Mouse (Mus musculus): ENCODE measurements at regions not wholly inside any gene's neighbourhood (a gene's known extent, or its start where the extent isn't known, plus 50 kb on each side); places are given as distances from the start of the nearest gene placed in this dataset.

DNA sequence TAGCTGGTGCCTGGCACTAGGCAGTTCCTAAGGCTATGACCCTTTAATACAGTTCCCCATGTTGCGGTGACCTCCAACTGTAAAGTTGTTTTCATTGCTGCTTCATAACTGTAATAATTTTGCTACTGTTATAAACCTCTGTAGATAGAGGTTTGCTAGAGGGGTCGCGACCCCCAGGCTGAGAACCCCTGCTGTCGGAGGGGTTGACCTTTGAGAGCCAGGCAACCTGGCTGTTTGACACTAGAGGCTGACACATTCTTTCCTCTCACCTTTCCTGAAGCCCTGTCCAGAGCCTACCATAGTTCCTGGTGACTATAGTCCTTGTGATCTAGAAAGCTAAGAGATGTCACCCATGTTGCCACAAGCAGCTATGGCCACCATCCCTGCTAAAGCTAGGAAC, 272.9 kb downstream of the Matn1 start:
- Histone ChIP-seq H3K4me3 (ENCODE audit: insufficient read depth, low read length) (no peak overlapping the region), H3K27ac (ENCODE audit: insufficient read depth, low read length) (no peak overlapping the region), H3K4me1 (ENCODE audit: control insufficient read depth, insufficient read depth, low read length) (no peaks in the 10 kb centered on the region)
- no peak for TF ChIP-seq POLR2A (IDR thresholded peaks at IDR 0.05; ENCODE audit: low read depth, low read length)
- no peak for TF ChIP-seq CTCF (IDR thresholded peaks at IDR 0.05; ENCODE audit: borderline replicate concordance, insufficient read depth, low read length)

DNA sequence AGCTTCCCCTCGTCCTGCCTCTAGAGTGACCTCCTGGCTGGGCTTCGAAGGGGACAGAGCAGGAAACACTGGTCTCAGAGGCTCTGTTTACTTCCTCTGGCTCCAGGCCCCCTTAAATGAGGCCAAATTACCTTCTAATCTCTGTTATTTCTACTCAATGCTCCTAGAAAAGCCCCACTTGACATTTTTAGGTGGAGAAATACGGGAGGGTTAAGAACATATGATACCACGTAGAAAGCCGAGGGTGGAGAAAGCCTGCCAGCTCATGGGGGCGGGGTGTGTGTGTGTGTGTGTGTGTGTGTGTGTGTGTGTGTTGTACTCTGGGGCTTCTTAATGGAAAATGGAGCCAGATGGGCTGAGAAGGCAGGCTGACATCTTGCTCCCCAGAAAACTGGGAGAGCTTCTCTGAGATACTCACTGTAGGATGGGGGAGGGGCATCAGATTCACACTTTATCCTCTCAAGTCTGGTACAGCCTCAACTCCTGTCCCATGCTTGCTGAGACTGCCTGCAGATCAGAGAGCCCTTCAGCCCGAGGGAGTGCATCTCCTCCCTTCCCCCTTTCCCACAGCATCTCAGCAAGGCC, 273.5 kb downstream of the Matn1 start:
- Histone ChIP-seq H3K4me1 (ENCODE audit: control insufficient read depth, insufficient read depth, low read length) (no peaks in the 10 kb centered on the region), H3K4me3 (ENCODE audit: insufficient read depth, low read length) (no peak overlapping the region), H3K27ac (ENCODE audit: insufficient read depth, low read length) (no peak overlapping the region)
- no peak for TF ChIP-seq POLR2A (IDR thresholded peaks at IDR 0.05; ENCODE audit: low read depth, low read length)
- no peak for TF ChIP-seq CTCF (IDR thresholded peaks at IDR 0.05; ENCODE audit: borderline replicate concordance, insufficient read depth, low read length)

DNA sequence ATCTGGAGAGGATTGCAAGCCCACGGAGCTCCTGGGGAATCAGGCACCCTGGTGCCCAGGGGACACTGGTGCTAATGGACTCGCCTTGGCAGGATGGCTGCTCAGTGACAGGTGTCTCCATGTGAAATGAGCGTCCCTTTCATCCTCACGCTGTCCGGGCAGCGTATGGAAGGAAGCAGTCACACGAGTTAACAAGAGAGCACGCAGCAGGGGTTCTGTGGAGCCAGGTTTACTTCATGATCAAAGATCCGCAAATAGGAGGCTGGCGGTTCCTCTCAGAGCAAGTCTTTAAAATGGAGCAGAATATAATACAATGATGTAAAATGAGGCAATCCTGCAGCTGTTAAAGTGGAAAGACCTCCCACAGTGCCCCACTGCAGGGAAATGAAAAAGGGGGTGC, 276.8 kb downstream of the Matn1 start:
- no peak for TF ChIP-seq POLR2A (IDR thresholded peaks at IDR 0.05; ENCODE audit: low read depth, low read length)
- no peak for TF ChIP-seq CTCF (IDR thresholded peaks at IDR 0.05; ENCODE audit: borderline replicate concordance, insufficient read depth, low read length)

DNA sequence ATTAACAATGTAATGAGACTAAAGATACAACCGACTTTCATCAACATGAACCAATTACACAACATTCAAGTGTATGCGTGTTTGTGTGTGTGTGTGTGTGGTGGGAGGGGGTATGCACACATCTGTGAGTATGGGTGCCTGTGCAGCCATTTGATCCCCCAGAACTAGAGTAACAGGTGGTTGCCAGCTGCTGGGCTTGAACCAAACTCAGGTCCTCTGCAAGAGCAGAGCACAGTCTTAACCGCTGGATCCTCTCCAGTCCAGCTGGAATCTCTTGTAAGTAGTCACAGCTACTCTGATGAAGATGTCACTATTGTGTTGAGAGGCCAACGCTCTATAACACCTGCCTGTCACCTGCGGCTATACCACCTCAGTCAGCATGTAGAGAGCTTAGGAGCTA, 286.2 kb downstream of the Matn1 start:
- H3K4me3 ChIP-seq (ENCODE audit: insufficient read depth, low read length) = no peak overlapping the region
- no peaks in the 10 kb centered on the region for H3K4me1 ChIP-seq (ENCODE audit: control insufficient read depth, insufficient read depth, low read length)
- no peak overlapping the region for H3K27ac ChIP-seq (ENCODE audit: insufficient read depth, low read length)
- TF ChIP-seq POLR2A (IDR thresholded peaks at IDR 0.05; ENCODE audit: low read depth, low read length) (no peak), CTCF (IDR thresholded peaks at IDR 0.05; ENCODE audit: borderline replicate concordance, insufficient read depth, low read length) (no peak)

More for the DNA sequence above, 276.8 kb downstream of the Matn1 start:
- no peak overlapping the region for H3K27ac ChIP-seq (ENCODE audit: insufficient read depth, low read length)
- H3K4me3 ChIP-seq (ENCODE audit: insufficient read depth, low read length) = no peak overlapping the region
- no peaks in the 10 kb centered on the region for H3K4me1 ChIP-seq (ENCODE audit: control insufficient read depth, insufficient read depth, low read length)

DNA sequence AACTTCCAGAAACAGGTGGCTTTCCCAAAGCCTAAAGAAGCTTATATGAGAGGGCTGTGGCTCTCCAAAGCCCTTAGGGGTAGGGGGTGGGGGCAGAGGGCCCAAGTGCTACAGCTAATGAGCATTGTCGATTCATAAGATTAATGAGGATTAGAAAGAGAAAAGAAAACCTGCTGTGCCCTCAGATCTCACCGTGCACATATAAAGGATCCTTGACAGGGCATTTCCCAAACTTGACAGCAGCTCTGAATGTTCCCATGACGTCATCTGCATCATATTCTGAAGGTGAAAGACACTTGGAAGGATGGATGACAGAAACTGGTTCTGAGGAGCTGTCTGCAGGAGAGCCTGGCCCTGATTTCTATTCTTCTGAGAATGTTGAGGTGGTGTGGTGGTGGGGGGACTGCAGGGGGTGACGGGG, 292.4 kb downstream of the Matn1 start:
- TF ChIP-seq CTCF (IDR thresholded peaks at IDR 0.05; ENCODE audit: borderline replicate concordance, insufficient read depth, low read length) (no peak), POLR2A (IDR thresholded peaks at IDR 0.05; ENCODE audit: low read depth, low read length) (no peak)
- H3K4me3 ChIP-seq (ENCODE audit: insufficient read depth, low read length) = no peak overlapping the region
- H3K4me1 ChIP-seq (ENCODE audit: control insufficient read depth, insufficient read depth, low read length) = no peaks in the 10 kb centered on the region
- no peak overlapping the region for H3K27ac ChIP-seq (ENCODE audit: insufficient read depth, low read length)

DNA sequence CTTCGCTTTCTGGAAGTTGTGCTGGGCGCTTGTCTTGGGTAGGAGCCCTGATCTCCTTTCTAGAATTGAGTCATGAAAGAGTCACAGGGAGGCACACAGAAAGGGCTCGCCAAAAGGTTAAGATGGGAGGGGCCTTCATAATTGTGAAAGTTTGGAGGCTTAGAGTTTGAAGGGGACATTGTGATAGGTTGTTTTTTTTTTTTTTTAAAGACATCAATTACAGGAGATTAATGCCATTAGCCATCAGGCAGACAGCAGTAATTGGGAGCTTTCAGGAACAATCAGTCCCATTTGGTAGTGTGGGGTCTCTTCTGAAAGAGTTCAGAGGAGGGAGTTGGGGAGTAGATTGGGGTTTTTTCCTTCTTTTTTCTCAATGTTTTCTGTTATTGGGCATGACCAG, 294.4 kb downstream of the Matn1 start:
- Histone ChIP-seq H3K4me1 (ENCODE audit: control insufficient read depth, insufficient read depth, low read length) (no peaks in the 10 kb centered on the region), H3K4me3 (ENCODE audit: insufficient read depth, low read length) (no peak overlapping the region), H3K27ac (ENCODE audit: insufficient read depth, low read length) (no peak overlapping the region)
- TF ChIP-seq CTCF (IDR thresholded peaks at IDR 0.05; ENCODE audit: borderline replicate concordance, insufficient read depth, low read length) = no peak

DNA sequence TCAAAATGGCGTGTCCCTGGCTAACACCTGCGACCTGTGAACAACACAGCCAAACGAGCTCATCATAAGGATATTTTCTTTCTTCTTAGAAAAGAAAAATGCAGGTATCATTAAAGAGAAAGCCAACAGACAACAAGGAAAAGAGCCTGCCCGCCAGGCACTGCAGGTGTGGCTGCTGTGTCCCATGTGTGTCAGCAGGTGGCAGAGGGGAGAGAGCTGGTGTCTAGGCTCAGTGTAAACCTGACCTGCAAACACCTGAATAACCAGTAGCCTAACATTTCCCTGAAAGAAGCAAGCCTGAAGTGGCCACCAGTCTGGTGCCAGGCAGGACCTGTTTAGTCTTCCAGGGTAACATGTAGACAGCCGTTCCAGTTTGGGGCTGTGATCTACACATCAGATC, 294.9 kb downstream of the Matn1 start:
- no peak for TF ChIP-seq CTCF (IDR thresholded peaks at IDR 0.05; ENCODE audit: borderline replicate concordance, insufficient read depth, low read length)
- no peak for TF ChIP-seq POLR2A (IDR thresholded peaks at IDR 0.05; ENCODE audit: low read depth, low read length)
- H3K4me1 ChIP-seq (ENCODE audit: control insufficient read depth, insufficient read depth, low read length) = no peaks in the 10 kb centered on the region
- H3K4me3 ChIP-seq (ENCODE audit: insufficient read depth, low read length) = no peak overlapping the region
- no peak overlapping the region for H3K27ac ChIP-seq (ENCODE audit: insufficient read depth, low read length)

- TF ChIP-seq CTCF (IDR thresholded peaks at IDR 0.05; ENCODE audit: borderline replicate concordance, insufficient read depth, low read length) (no peak), POLR2A (IDR thresholded peaks at IDR 0.05; ENCODE audit: low read depth, low read length) (no peak)
- no peaks in the 10 kb centered on the region for H3K4me1 ChIP-seq (ENCODE audit: control insufficient read depth, insufficient read depth, low read length)
- H3K4me3 ChIP-seq (ENCODE audit: insufficient read depth, low read length) = no peak overlapping the region
- H3K27ac ChIP-seq (ENCODE audit: insufficient read depth, low read length) = no peak overlapping the region
Measured at GRCm38 (mm10) chr4:131240457-131240856, 296.3 kb downstream of the Matn1 start.

- Histone ChIP-seq H3K27ac (ENCODE audit: insufficient read depth, low read length) (no peak overlapping the region), H3K4me1 (ENCODE audit: control insufficient read depth, insufficient read depth, low read length) (no peaks in the 10 kb centered on the region), H3K4me3 (ENCODE audit: insufficient read depth, low read length) (no peak overlapping the region)
- TF ChIP-seq CTCF (IDR thresholded peaks at IDR 0.05; ENCODE audit: borderline replicate concordance, insufficient read depth, low read length) (no peak), POLR2A (IDR thresholded peaks at IDR 0.05; ENCODE audit: low read depth, low read length) (no peak)
Measured at GRCm38 (mm10) chr4:131242250-131242649, 298.1 kb downstream of the Matn1 start.

- Histone ChIP-seq H3K4me3 (ENCODE audit: insufficient read depth, low read length) (no peak overlapping the region), H3K4me1 (ENCODE audit: control insufficient read depth, insufficient read depth, low read length) (no peaks in the 10 kb centered on the region), H3K27ac (ENCODE audit: insufficient read depth, low read length) (no peak overlapping the region)
- TF ChIP-seq POLR2A (IDR thresholded peaks at IDR 0.05; ENCODE audit: low read depth, low read length) = no peak
- TF ChIP-seq CTCF (IDR thresholded peaks at IDR 0.05; ENCODE audit: borderline replicate concordance, insufficient read depth, low read length) = no peak
Measured at GRCm38 (mm10) chr4:131243744-131244387, 299.7 kb downstream of the Matn1 start.

Measured in embryonic fibroblast, embryonic 13.5 days (primary cell).